Mouse (Mus musculus): Measurements from ENCODE around the gene Kcna7.
A peak's percentile ranks its signal among the peaks of the same experiment; 100 is the strongest.
"Not testable (repeated sequence)": the region's sequence is repeated elsewhere in the genome, so short reads cannot be mapped to it uniquely, and the experiment has no call there.

The Kcna7 gene

DNA sequence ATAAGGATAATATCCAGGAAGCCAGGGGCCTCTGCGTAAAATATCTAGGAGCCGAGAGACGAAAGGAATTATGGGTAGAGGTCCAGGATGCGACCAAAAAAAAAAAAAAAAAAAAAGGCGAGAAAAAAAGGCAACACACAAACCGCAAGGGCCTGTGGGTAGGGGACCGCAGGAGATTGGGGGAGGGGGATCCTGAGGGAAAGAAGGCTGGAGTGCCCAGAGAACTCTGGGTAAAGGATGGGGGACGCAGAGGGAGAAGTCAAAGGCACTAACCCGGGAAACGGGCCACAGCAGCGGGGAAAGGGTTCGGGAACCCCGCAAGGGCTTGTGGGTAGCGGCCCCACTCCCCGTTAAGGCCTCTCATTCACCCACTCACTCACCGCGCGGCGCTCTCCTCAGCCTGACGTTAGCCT, 10.3 kb upstream of the Kcna7 start:
- peak; percentile 84 for DNase-seq (ENCODE audit: low read depth, low spot score)

DNA sequence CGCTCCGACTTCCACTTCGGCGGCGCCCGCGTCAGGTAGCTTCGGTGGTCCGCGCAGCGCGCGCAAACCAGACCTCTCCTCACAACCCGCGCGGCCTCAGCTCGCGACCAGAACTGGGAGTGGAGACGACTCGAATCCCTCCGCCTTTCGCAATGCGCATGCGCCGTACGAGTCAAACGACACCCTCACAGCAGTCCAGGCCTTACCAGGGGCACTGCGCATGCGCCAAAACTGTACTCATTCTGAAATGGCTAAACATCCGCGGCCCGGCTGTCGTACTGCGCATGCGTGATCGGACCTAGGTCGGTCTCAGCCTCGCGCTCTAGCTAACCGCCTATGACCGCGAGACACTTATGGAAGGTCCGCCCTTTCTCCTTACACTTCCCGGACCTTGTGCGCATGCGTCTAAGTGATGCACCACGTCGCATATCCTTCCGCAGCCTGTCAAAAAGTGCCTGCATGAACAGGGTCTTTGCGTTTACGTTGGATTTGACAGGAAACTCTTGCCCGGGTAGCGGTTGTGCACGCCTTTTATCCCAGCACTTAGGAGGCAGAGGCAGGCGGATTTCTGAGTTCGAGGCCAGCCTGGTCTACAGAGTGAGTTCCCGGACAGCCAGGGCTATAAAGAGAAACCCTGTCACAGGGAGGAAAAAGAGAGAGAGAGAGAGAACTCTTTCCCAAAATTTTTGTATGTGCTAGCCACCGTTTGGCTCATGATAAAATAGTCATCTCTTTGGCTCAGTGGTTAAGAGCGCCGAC, 9.7 kb upstream of the Kcna7 start, which contains the start of gene Snrnp70:
Gene Snrnp70, minus strand, starts transcription at position 165 of the 759 bp plus-strand sequence.
- peak; percentile 100 for DNase-seq (ENCODE audit: low read depth, low spot score)

DNA sequence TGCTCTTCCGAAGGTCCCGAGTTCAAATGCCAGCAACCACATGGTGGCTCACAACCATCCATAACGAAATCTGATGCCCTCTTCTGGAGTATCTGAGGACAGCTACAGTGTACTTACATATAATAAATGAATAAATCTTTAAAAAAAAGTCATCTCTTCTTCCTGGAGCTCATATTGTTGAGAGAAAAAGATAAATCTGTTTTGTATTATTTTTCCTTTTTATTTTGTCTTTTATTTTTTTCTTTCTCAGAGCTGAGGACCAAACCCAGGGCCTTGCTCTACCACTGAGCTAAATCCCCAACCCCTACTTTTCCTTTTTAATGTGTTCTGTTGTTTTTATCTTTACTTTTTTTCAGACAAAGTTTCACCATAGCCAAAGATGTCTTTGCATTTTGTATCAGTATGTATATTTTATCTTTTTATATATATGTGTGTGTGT, 9.1 kb upstream of the Kcna7 start:
- DNase-seq (ENCODE audit: low read depth, low spot score), result not testable (repeated sequence)

DNA sequence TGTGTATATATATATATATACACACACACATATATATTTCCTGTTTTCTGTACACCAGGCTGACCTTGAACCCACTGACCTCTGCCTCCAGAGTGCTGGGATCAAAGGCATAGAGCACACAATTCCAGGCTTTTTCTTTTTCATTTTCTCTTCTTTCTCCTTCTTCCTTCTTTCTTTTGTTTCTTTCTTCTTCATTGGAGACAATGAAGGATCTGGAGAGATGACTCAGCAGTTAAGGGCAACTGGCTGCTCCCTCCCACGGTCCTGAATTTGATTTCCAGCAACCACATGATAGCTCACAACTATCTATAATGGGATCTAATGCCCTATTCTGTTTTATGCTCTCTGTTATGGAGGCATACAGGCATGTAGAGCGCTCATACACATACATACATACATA, 8.7 kb upstream of the Kcna7 start:
- DNase-seq (ENCODE audit: low read depth, low spot score), result no peak

DNA sequence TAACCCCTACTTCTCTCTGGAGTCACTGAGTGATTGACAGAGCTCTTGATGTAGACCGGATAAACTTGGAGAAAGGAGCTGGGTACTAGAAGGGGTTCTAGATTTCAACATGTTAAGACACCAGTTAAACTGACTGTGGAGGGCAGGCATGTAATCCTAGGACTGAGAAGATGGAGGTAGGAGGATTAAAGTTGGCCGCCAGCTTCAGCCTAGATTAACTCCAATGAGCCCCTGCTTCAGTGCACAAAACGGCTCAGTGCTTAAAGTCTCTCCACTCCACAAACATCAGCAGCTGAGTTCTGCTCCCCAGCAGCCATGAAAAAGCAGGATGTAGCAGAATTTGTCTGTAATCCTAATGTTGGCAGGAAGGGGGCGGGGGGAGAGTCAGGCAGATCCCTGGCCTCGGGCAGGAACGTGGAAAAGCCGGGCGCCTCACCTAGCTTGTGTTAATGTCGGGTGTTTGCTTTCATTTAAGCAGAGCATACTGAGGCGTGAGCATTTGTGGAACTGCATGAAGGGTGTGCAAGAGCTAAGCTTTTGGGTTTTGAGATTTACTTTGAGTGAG, 3.9 kb upstream of the Kcna7 start:
- no peak for DNase-seq (ENCODE audit: low read depth, low spot score)

DNA sequence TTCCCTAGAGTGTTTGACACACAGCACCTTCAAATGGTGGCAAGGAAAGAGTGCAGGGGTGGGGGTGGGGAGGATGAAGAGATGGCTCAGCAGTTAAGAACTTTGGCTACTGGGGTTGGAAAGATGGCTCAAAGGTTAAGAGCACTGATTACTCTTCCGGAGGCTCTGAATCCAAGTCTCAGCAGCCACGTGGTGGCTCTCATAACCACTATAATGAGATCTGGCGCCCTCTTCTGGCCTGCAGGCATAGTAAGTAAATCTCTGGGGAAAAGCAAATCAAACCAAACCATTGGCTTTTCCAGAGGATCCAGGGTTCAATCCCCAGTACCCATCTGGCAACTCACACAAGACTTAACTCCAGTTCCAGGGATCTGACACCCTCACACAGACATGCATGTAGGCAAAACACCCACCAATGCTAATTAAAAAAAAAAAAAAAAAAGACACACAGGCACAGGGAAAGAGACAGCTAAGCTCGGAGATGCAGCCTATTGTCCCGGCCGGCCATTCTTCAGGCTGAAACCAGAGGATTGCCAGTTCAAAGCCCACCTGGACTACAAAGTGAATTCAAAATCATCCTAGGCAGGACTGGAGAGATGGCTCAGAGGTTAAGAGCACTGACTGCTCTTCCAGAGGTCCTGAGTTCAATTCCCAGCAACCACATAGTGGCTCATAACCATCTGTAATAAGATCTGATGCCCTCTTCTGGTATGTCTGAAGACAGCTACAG, 1.8 kb upstream of the Kcna7 start:
- peak; percentile 77 for DNase-seq (ENCODE audit: low read depth, low spot score)

DNA sequence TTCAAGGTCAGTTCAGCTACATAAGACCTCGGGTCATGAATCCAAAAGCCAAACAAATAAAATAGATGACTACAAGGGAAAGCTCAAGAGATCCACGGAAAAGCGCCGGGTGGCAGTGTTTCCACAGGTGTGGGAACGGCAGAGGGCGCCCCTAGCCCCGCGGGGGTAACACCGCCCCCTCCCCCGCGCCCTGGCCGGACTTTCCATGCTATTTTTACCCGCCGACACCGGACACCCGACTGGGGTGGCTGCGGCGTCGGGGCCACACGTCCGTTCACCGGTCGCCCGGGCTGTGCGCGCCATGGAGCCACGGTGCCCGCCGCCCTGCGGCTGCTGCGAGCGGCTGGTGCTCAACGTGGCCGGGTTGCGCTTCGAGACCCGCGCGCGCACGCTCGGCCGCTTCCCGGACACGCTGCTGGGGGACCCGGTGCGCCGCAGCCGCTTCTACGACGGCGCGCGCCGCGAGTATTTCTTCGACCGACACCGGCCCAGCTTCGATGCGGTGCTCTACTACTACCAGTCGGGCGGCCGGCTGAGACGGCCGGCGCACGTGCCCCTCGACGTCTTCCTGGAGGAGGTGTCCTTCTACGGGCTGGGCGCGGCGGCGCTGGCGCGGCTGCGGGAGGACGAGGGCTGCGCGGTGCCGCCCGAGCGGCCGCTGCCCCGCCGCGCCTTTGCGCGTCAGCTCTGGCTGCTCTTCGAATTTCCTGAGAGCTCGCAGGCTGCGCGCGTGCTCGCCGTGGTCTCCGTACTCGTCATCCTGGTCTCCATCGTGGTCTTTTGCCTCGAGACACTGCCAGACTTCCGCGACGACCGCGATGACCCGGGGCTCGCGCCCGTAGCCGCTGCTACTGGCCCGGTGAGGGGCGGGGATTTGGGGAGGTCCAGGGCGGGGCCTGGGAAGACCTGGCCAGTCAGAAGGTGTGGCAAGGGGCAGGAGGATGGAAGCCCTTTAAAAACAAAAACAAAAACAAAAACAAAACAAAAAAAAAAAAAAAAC, 1.0 kb downstream of the Kcna7 start:
- no peak for DNase-seq (ENCODE audit: low read depth, low spot score)

DNA sequence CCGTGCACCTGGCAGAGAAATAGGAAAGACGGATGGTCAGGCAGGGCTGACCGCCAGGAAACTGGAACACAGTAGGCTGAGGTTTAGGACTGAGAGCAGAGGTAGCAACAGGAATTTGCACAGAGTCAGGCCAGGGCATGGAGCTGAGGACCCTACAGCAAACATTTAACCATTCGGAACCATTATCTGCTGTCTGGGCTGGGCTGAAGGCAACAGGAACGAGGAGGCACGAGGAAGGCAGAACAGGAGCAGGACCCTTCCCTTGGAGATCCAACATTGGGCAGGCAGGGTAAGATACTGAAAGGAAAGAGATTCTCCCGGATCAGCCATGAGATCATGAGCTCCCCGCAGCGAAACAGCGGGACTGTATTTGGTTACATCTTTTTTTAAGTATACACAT, 2.4 kb downstream of the Kcna7 start:
- no peak for DNase-seq (ENCODE audit: low read depth, low spot score)

DNA sequence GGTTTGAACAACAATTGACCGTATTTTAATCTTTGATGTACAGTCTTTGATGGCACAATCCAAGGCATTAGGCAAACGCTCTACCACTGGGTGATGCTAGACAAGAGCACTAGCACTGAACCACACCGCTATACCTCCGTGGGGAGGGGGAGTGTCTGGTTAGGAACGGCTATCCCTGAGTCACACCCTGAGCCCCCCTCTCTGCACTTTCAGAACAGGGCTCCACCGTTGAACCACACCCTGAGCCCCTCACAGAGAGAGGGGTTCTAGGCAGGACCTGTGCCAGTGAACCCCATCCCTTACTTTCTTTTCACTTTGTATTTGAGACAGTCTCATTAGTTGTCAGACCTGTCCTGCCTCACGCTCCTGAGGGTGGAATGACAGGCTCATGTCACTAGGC, 2.9 kb downstream of the Kcna7 start:
- DNase-seq (ENCODE audit: low read depth, low spot score), result no peak

DNA sequence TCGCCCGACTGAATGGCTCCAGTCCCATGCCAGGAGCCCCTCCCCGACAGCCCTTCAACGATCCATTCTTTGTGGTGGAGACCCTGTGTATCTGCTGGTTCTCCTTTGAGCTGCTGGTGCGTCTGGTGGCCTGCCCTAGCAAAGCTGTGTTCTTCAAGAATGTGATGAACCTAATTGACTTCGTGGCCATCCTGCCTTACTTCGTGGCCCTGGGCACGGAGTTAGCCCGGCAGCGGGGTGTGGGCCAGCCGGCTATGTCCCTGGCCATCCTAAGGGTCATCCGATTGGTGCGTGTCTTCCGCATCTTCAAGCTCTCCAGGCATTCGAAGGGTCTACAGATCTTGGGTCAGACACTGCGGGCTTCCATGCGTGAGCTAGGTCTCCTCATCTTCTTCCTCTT, 3.5 kb downstream of the Kcna7 start:
- no peak for DNase-seq (ENCODE audit: low read depth, low spot score)

DNA sequence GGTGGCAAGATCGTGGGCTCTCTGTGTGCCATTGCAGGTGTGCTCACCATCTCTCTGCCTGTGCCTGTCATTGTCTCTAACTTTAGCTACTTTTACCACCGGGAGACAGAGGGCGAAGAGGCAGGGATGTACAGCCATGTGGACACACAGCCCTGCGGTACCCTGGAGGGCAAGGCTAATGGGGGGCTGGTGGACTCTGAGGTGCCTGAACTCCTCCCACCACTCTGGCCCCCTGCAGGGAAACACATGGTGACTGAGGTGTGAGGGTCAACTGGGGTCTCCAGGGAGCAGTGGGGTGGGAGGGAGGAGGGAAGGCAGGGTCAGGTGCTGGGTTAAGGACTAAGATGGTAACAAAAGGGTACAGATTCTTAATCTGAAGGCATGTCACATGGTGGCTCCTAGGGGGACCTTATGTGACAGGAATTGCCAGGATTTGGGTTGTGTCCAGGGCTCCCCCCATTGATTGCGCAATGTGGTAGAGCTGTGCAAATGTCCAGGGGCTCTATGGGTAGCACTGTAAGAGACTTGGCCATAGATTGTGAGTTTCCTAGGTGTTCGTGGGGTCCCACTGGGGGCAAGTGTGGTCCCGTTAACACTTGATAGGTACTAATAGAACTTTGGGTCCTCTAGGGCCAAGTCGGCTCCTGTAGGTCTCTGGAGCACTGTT, 4.2 kb downstream of the Kcna7 start:
- no peak for DNase-seq (ENCODE audit: low read depth, low spot score)

DNA sequence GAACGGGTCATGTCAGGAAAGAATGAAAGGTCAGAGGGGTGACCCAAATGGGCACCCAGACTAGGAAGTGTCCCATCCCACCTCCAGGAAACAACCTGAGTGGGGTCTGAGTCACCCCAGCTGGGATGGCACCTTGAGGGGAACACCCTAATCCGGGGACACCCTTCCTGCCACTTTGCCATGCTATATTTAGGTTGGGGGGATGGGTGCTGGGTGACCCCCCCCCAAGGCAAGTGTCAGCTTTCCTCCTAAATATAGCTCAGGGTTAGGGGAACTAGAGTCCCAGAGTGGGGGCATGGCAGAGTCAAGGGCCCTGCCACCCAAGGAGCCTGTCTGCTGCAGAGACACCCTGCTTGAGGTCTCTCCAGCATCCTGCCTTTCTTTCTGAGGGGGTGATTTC, 7.0 kb downstream of the Kcna7 start:
- DNase-seq (ENCODE audit: low read depth, low spot score), result no peak

DNA sequence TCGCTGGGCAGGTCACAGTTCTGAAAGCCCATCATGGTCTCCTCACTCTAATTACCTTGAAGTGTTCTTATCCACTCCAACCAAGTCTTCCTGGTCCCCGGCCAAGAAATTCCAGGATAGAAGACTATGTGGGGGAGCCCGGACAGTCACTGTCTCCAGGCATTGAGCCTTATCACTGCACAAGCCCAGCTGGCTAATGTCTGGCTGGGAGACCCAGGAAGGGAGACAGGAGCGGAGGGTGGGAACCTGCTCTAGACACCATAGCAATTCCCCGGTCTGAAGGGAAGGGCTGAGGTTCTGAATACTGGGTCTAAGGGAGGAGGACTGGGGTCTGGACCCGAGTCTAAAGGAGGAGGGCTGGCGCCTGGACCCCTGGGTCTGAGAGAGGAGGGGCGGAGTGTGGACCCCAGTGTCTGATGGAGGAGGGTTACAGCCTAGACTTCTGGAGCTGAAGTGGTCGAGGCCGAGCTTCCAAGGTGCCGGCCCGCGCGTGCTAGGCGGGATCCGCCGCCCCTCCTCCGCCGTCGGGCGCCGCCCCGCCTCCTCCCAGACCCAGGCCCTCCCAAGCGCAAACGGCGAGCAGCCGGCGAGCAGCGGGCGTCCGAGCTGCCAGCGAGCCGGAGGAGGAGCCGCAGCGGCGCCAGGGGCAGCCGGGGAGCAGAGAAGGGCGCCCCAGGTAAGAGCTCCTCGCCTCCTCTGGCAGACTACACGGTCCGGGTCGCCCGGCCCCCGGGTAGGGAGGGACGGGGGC, 7.8 kb downstream of the Kcna7 start, which contains the start of gene Ntf5:
Gene Ntf5, plus strand, starts transcription at position 583 of the 751 bp plus-strand sequence.
- peak; percentile 51 for DNase-seq (ENCODE audit: low read depth, low spot score)

DNA sequence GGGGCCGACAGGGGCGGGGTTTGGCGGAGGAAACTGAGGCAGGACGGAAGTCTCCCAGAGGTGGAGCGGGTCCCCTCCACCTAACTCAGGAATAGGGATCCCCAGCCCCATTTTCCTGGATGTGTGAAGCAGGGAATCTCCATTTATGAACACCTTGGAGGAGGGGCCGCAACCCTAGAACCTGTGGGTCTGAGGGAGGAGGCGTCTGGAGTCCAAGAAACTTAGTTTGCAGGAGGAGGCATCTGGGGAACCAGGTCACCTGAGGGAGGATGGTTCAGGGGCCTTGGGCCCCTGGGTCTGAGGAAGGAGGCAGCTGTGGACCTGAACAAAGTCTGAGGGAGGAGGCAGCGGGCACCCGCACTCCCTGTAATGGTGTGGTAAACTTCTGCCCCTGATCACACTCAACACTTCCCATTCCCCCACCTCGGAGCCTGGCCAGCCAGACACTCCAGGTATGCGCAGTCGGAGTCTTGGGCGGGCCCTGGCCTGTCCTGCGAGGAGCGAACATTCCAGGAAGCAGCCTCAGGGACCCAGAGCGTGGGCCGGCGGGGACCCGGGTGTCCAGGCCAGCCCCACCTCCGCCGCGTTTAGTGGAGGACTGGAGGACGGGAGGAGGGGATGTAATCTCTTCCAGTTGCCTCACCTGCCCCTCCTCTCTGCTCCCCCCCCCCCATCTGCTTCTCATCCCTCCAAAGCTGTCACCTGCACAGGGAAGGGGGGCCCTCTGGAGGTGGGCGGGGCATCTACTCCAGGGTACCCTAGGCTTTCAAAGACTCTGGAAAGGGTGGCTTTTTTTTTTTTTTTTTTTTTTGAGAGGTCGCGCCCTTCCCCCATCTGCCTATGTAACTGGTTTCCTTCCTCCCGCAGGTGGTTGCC, 8.6 kb downstream of the Kcna7 start:
- DNase-seq (ENCODE audit: low read depth, low spot score), result no peak

DNA sequence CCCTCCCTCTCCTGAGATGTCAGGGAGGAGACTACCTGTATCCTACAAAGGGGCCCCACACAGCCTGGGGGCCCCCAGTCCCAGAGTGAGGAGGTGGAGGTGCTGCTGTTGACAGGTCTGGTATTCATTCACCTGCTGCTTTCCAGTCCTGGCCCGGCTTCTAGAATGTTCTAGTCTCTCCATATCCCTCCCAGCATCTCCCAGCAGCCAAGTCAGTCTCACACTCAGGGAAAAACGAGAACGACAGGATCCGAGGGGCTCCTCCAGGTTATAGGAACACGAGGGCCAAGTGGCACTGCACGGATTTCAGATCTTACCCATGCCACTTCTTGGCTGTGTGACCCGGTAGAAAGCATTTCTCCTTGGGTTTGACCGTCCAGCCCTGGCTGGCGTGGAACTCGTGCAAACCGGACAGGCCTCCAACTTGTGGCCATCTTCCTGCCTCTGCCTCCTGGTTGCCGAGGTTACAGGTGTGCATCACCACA, 9.3 kb downstream of the Kcna7 start:
- DNase-seq (ENCODE audit: low read depth, low spot score), result no peak

DNA sequence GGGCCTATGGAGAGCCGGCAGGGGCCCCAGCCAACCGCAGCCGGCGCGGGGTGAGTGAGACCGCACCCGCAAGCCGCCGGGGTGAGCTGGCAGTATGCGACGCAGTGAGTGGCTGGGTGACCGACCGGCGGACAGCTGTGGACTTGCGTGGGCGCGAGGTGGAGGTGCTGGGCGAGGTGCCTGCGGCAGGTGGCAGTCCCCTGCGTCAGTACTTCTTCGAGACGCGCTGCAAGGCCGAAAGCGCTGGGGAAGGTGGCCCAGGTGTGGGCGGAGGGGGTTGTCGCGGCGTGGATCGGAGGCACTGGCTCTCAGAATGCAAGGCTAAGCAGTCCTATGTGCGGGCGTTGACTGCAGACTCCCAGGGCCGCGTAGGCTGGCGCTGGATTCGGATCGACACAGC, 10.2 kb downstream of the Kcna7 start:
- no peak for DNase-seq (ENCODE audit: low read depth, low spot score)

DNA sequence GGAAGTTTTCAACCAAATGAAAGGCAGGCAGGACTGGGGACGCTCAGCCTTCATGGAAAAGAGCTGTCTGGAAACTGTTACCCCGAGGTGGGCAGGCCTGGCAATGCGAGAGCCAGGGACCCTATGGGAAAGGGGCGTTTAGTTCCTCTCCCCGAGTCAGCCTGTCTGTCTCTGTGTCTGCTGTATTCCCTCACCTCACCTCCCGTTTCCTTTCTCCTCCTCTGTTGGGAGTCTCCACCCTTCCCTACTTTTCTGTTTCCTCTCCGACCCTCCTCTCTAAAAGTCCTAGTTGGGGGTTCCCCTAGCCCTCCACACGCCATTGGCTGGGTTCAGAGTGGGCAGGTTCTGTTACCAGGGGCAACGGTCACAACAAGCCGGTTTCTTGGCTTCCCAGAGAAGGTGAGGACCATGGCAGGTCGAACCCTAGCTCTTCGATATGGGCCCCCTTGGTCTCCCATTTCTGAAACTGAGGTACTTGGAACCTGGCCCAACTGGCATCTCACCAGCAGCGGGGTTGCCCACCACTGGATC, 12.6 kb downstream of the Kcna7 start:
- no peak for DNase-seq (ENCODE audit: low read depth, low spot score)

DNA sequence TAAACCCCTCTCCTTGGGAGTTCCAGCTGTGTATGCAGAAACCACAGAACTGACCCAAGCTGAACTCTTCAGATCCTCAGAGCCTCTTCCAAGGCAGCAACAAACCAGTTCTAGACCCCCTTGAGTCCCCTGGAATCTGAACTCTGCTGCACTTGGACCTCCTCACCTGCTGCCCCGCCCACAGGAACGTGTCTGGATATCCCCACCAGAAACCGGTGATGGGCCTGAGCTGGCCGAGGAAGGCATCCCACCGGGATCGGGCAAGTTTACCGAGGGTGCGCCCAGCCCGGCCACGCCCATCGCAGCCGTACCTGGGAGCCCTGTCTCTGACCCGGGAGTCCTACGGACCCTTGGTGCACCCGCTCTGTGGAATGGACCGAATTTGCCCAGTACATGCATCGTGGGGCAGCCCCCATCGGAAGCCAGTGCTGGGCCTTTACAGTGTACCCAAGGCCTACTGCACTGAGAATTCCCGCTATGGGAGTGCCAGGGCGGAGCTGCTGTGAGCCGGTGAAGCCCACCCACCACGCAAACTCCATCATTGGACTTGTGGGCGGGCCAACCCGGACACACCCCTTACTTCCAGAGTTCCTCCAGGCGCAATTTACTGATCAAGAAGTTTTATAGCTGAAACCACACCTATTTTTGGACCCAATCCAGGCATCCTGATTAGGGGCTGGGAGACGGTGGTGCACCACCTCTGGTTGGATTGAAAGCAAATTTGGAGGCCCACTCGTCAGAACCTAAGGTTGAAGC, 14.6 kb downstream of the Kcna7 start:
- no peak for DNase-seq (ENCODE audit: low read depth, low spot score)

Data from mesoderm, embryonic 11.5 days (tissue).